Mouse (Mus musculus) lung, postnatal 0 days (tissue): ENCODE results near the gene Ero1l.

Source experiments
- CTCF ChIP-seq: IDR thresholded peaks from 2 replicates; pipeline ENCODE4 v1.5.1; 2016; ENCODE audit warnings: antibody characterized with exemption, mild to moderate bottlenecking
- EP300 ChIP-seq: IDR thresholded peaks from 2 replicates; pipeline ENCODE4 v1.6.1; 2016; ENCODE audit warnings: antibody characterized with exemption, mild to moderate bottlenecking, control low read depth

DNA sequence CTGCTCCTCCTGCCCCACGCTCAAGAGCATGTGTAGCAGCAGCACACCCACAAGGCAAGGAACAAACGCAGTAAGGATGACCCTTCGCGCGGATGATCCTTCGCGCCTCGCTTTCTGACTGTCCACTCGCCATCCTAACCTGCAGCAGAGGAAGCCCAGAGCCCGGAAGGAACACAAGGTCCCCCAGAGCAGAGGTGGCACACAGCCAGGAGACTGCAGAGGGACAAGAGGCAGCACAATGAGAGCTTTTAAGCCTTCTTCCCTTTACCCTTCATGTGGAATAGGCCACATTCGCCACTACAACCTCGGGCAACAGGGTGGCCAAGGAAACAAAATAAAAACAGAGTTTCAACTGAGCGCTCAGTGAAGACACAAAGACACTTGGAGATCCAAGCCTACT is 8.9 kb downstream of the Ero1l start:
- no peak for TF ChIP-seq CTCF
- TF ChIP-seq EP300, result no peak
